Mouse (Mus musculus) macrophage (primary cell): ENCODE measurements around the gene Ap2a1. TPM values are rescaled to one million over a fixed set of nuclear protein-coding genes. Genes with fewer than 3 reads are reported as not detected.

Experiments
- H3K27ac ChIP-seq: fragments of 350-480 bp; formaldehyde crosslinking; 2 replicates; pipeline ENCODE4 v1.9.0; 2021
- H3K36me3 ChIP-seq: fragments of 350-480 bp; formaldehyde crosslinking; 2 replicates; pipeline ENCODE4 v1.9.0; 2021; ENCODE audit errors: inconsistent target
- H3K4me3 ChIP-seq: fragments of 350-480 bp; formaldehyde crosslinking; 2 replicates; pipeline ENCODE4 v1.9.0; 2021; ENCODE audit errors: inconsistent target
- H3K79me2 ChIP-seq: fragments of 350-480 bp; formaldehyde crosslinking; 2 replicates; pipeline ENCODE4 v1.9.0; 2021; ENCODE audit errors: inconsistent target
- WGBS: methylation state at CpG from one replicate; pipeline ENCODE4 v1.1.7; 2026; ENCODE audit warnings: inconsistent platforms; ENCODE audit not compliant: missing documents; 5-methylcytosine and 5-hydroxymethylcytosine counted together
- polyA plus RNA-seq: library from polyadenylated mRNA; stranded (reverse); fragments of 250-400 nt; gene quantifications from 3 replicates; pipeline ENCODE4 v1.2.4, GENCODE M21; 2018; ENCODE audit warnings: inconsistent platforms
- total RNA-seq, 78 experiments: library from RNA; depleted of rRNA; stranded (reverse); fragments of 250-400 nt; gene quantifications; 1 replicate in 9 of 78; 2 replicates in 24 of 78; 3 replicates in 43 of 78; 4 replicates in 2 of 78; pipeline ENCODE4 v1.2.4; 2018; ENCODE audit warnings: inconsistent platforms in 56 of 78

Gene Ap2a1
- total RNA-seq (2018; cell fraction: chromatin; rRNA removed) = 100 to 1,000 TPM in 24 of 26 experiments, 10 to 100 TPM in 2; 74.9 to 234 (median 122) TPM
- 10 to 100 TPM; 39.1 to 71.5 (median 56.2) TPM for total RNA-seq (2018; cell fraction: cytosol; rRNA removed)
- total RNA-seq (2018; cell fraction: nucleus; rRNA removed) = 100 to 1,000 TPM in 2 of 26 experiments, 10 to 100 TPM in 24; 47.2 to 114 (median 64.2) TPM
- 49.8 to 76.6 TPM (median 75.0 TPM) in 3 replicates for polyA plus RNA-seq

- Histone ChIP-seq H3K79me2 (peaks cover 46% of the 10 kb centered on the region), H3K36me3 (peaks cover 11% of the 10 kb centered on the region; the same call in 1 of the 2 replicates), H3K27ac (peak within 1 kb of the TSS; percentile 77), H3K4me3 (peak within 1 kb of the TSS; percentile 64)
- under 1% methylated on average over 77 of the region's 84 CpGs for WGBS
Observed at GRCm38 (mm10) chr7:44929204-44930151, at the start of gene Ap2a1. Gene Ap2a1 (minus strand): TSS chr7:44929496.

- no peak overlapping the region for H3K4me3 ChIP-seq
- H3K79me2 ChIP-seq = no peaks in the 10 kb centered on the region
- H3K36me3 ChIP-seq = peaks cover 51% of the 10 kb centered on the region
- 97% methylated on average over 3 of the region's 3 CpGs for WGBS
- no peak overlapping the region for H3K27ac ChIP-seq
Observed at GRCm38 (mm10) chr7:44978300-44978699, 49.0 kb upstream of the Ap2a1 start.

GRCm38 (mm10) chr7:44975117-44975419 is 45.8 kb upstream of the Ap2a1 start:
- WGBS = 75% methylated on average over 6 of the region's 6 CpGs
- H3K4me3 ChIP-seq = no peak overlapping the region
- H3K27ac ChIP-seq = no peak overlapping the region
- peaks cover 34% of the 10 kb centered on the region for H3K36me3 ChIP-seq
- H3K79me2 ChIP-seq = no peaks in the 10 kb centered on the region

- Histone ChIP-seq H3K79me2 (no peaks in the 10 kb centered on the region), H3K4me3 (no peak within 1 kb of the TSS), H3K36me3 (peaks cover 29% of the 10 kb centered on the region), H3K27ac (no peak within 1 kb of the TSS)
- WGBS = 14% methylated on average over 22 of the region's 22 CpGs
Observed at GRCm38 (mm10) chr7:44974383-44975116, 45.3 kb upstream of the Ap2a1 start, which contains the start of gene Cpt1c. Gene Cpt1c (minus strand): TSS chr7:44974851.

- H3K36me3 ChIP-seq = peaks cover 21% of the 10 kb centered on the region
- WGBS = 70% methylated on average over 13 of the region's 14 CpGs
- H3K27ac ChIP-seq = no peak overlapping the region
- no peak overlapping the region for H3K4me3 ChIP-seq
- no peaks in the 10 kb centered on the region for H3K79me2 ChIP-seq
Observed at GRCm38 (mm10) chr7:44973415-44974130, 44.3 kb upstream of the Ap2a1 start.

GRCm38 (mm10) chr7:44971142-44971541 is 41.8 kb upstream of the Ap2a1 start:
- Histone ChIP-seq H3K4me3 (no peak overlapping the region), H3K79me2 (no peaks in the 10 kb centered on the region), H3K36me3 (no peaks in the 10 kb centered on the region), H3K27ac (no peak overlapping the region)
- 87% methylated on average over 7 of the region's 7 CpGs for WGBS

GRCm38 (mm10) chr7:44970231-44970691 is 41.0 kb upstream of the Ap2a1 start:
- Histone ChIP-seq H3K36me3 (no peaks in the 10 kb centered on the region), H3K27ac (no peak overlapping the region), H3K79me2 (no peaks in the 10 kb centered on the region), H3K4me3 (peak overlapping the region; percentile 10; the same call in 1 of the 2 replicates)
- WGBS = under 1% methylated on average over 34 of the region's 36 CpGs

- H3K36me3 ChIP-seq = no peaks in the 10 kb centered on the region
- no peak overlapping the region for H3K4me3 ChIP-seq
- WGBS = 88% methylated on average over 13 of the region's 15 CpGs
- no peak overlapping the region for H3K27ac ChIP-seq
- no peaks in the 10 kb centered on the region for H3K79me2 ChIP-seq
Observed at GRCm38 (mm10) chr7:44966638-44967037, 37.3 kb upstream of the Ap2a1 start.

- no peaks in the 10 kb centered on the region for H3K79me2 ChIP-seq
- WGBS = 61% methylated on average over 7 of the region's 7 CpGs
- no peak overlapping the region for H3K27ac ChIP-seq
- no peaks in the 10 kb centered on the region for H3K36me3 ChIP-seq
- no peak overlapping the region for H3K4me3 ChIP-seq
Observed at GRCm38 (mm10) chr7:44965975-44966374, 36.7 kb upstream of the Ap2a1 start.

- Histone ChIP-seq H3K79me2 (no peaks in the 10 kb centered on the region), H3K27ac (no peak overlapping the region)
- 84% methylated on average over 9 of the region's 13 CpGs for WGBS
Observed at GRCm38 (mm10) chr7:44964990-44965389, 35.7 kb upstream of the Ap2a1 start.

GRCm38 (mm10) chr7:44962831-44963230 is 33.5 kb upstream of the Ap2a1 start:
- no peaks in the 10 kb centered on the region for H3K79me2 ChIP-seq
- H3K4me3 ChIP-seq = no peak overlapping the region
- H3K27ac ChIP-seq = no peak overlapping the region
- H3K36me3 ChIP-seq = no peaks in the 10 kb centered on the region
- WGBS = 72% methylated on average over 5 of the region's 5 CpGs

More at GRCm38 (mm10) chr7:44964990-44965389, 35.7 kb upstream of the Ap2a1 start:
- H3K36me3 ChIP-seq = no peaks in the 10 kb centered on the region
- no peak overlapping the region for H3K4me3 ChIP-seq

- H3K27ac ChIP-seq = no peak overlapping the region
- no peaks in the 10 kb centered on the region for H3K36me3 ChIP-seq
- H3K79me2 ChIP-seq = no peaks in the 10 kb centered on the region
- H3K4me3 ChIP-seq = no peak overlapping the region
- 84% methylated on average over 8 of the region's 8 CpGs for WGBS
Observed at GRCm38 (mm10) chr7:44962337-44962736, 33.0 kb upstream of the Ap2a1 start.

GRCm38 (mm10) chr7:44960512-44960910 is 31.2 kb upstream of the Ap2a1 start:
- Histone ChIP-seq H3K4me3 (no peak overlapping the region), H3K79me2 (no peaks in the 10 kb centered on the region), H3K27ac (no peak overlapping the region), H3K36me3 (no peaks in the 10 kb centered on the region)
- 92% methylated on average over 13 of the region's 13 CpGs for WGBS
